Comparison of ENCODE assay signal across 18 mouse cellular contexts in the genomic region with DNA sequence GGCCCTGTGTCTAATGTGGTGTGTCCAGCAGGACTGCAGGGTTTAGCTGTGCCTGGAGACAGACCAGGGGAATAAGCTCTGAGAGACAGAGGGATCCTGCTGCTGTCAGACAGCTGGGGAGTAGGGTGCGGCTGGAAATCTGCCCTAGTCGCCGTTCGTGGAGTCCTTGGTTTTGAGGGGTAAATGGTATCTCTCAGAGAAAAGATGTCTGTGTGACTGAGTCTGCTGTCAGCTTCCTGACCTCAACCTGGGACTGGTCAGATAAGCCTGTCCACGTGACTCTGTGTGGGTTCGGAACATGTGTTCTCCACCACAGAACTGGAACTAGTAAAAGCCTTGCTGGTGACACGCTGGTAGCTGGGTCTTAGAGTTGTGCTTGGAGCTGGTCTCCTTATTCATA.
DNase-seq lines count a peak whose midpoint lies in the region; ATAC-seq lines count a peak whose summit lies in the region.
"Had no signal": no experiment of that assay in that cellular context is flagged by ENCODE, and none has a peak within 500 bp of the region (broad histone marks: within the 10 kb centered on the region; RNA-seq: fewer than 3 reads in every experiment).

No protein-coding gene starts in this region.

- DNase-seq in frontal cortex, postnatal 10 days (ENCODE audit: low spot score in 2 of 2) = no peak
- DNase-seq in limb, embryonic 10.5 days (ENCODE audit: low spot score) = no peak
- DNase-seq in embryo, embryonic 11 days = no peak
- no peak for DNase-seq in heart, embryonic 10.5 days (ENCODE audit: low spot score)
- DNase-seq: cerebellum, adult 11 months; cerebellum, postnatal 36 days; gastrocnemius, adult 2 months; heart, adult 2 months; heart, postnatal 10 days; liver, postnatal 0 days; lung, postnatal 4 days; thymus, postnatal 25 days had no signal

- no peak overlapping the region for H3K9ac ChIP-seq in limb, embryonic 12.5 days (replicated peaks)
- H3K9ac ChIP-seq in embryonic facial prominence, embryonic 13.5 days = 0 out of 2 replicates have a peak overlapping the region, but pooled peaks have one; percentile 85
- H3K9ac ChIP-seq: forebrain, embryonic 15.5 days; liver, postnatal 0 days had no signal

- peaks cover 3% of the 10 kb centered on the region; the same call in 1 of the 2 replicates for H3K27me3 ChIP-seq in limb, embryonic 12.5 days
- H3K27me3 ChIP-seq in limb, embryonic 10.5 days (ENCODE audit: low read depth, poor library complexity, severe bottlenecking) = peaks cover 14% of the 10 kb centered on the region; the same call in 1 of the 2 replicates
- H3K27me3 ChIP-seq in embryonic facial prominence, embryonic 13.5 days = no peaks in the 10 kb centered on the region
- H3K27me3 ChIP-seq in heart, embryonic 10.5 days (ENCODE audit: insufficient read depth, poor library complexity, severe bottlenecking) = peaks cover 55% of the 10 kb centered on the region
- H3K27me3 ChIP-seq: forebrain, embryonic 15.5 days had no signal

- H3K9me3 ChIP-seq in limb, embryonic 12.5 days = no peaks in the 10 kb centered on the region
- no peaks in the 10 kb centered on the region for H3K9me3 ChIP-seq in limb, embryonic 10.5 days (replicated peaks)
- no peaks in the 10 kb centered on the region for H3K9me3 ChIP-seq in embryonic facial prominence, embryonic 13.5 days
- H3K9me3 ChIP-seq in heart, embryonic 10.5 days = no peaks in the 10 kb centered on the region
- H3K9me3 ChIP-seq: forebrain, embryonic 15.5 days had no signal

- H3K36me3 ChIP-seq in limb, embryonic 12.5 days = no peaks in the 10 kb centered on the region
- no peaks in the 10 kb centered on the region; the same call in 1 of the 2 replicates for H3K36me3 ChIP-seq in limb, embryonic 10.5 days
- H3K36me3 ChIP-seq in embryonic facial prominence, embryonic 13.5 days = no peaks in the 10 kb centered on the region
- no peaks in the 10 kb centered on the region for H3K36me3 ChIP-seq in heart, embryonic 10.5 days
- H3K36me3 ChIP-seq: forebrain, embryonic 15.5 days had no signal

- no peak overlapping the region for H3K4me3 ChIP-seq in limb, embryonic 12.5 days (replicated peaks)
- no peak overlapping the region for H3K4me3 ChIP-seq in limb, embryonic 10.5 days
- no peak overlapping the region for H3K4me3 ChIP-seq in embryonic facial prominence, embryonic 13.5 days
- H3K4me3 ChIP-seq in heart, embryonic 10.5 days = no peak overlapping the region
- H3K4me3 ChIP-seq: forebrain, embryonic 15.5 days; gastrocnemius, adult 2 months; heart, adult 2 months had no signal

- WGBS in limb, embryonic 12.5 days = 90% methylated on average over 7 of the region's 7 CpGs
- 85% methylated on average over 7 of the region's 7 CpGs for WGBS in limb, embryonic 10.5 days
- 89% methylated on average over 7 of the region's 7 CpGs for WGBS in embryonic facial prominence, embryonic 13.5 days
- WGBS in heart, embryonic 10.5 days = 49% methylated on average over 7 of the region's 7 CpGs

- ATAC-seq in frontal cortex, adult (ENCODE audit: low TSS enrichment) = peak; percentile 32; the same call in 1 of the 2 replicates
- ATAC-seq in limb, embryonic 12.5 days (ENCODE audit: insufficient number of reproducible peaks, insufficient read depth, low FRiP score, low TSS enrichment, low read depth) = no peak
- no peak for ATAC-seq in embryonic facial prominence, embryonic 13.5 days (ENCODE audit: insufficient number of reproducible peaks, insufficient read depth, low FRiP score, low TSS enrichment, low read depth)
- peak; percentile 71 for ATAC-seq in megakaryocyte-erythroid progenitor cell, adult 5-6 weeks (replicated peaks; ENCODE audit: low FRiP score, low TSS enrichment, poor library complexity, severe bottlenecking)
- ATAC-seq: forebrain, embryonic 15.5 days; hindbrain, embryonic 16.5 days; liver, postnatal 0 days had no signal

- H3K4me1 ChIP-seq in limb, embryonic 12.5 days (replicated peaks) = peaks cover 49% of the 10 kb centered on the region
- peaks cover 48% of the 10 kb centered on the region for H3K4me1 ChIP-seq in limb, embryonic 10.5 days
- peaks cover 48% of the 10 kb centered on the region for H3K4me1 ChIP-seq in embryonic facial prominence, embryonic 13.5 days
- peaks cover 34% of the 10 kb centered on the region for H3K4me1 ChIP-seq in heart, embryonic 10.5 days

- peak overlapping the region; percentile 19; the same call in 1 of the 2 replicates for H3K4me2 ChIP-seq in limb, embryonic 12.5 days
- peak overlapping the region; percentile 89 for H3K4me2 ChIP-seq in embryonic facial prominence, embryonic 13.5 days
- H3K4me2 ChIP-seq: forebrain, embryonic 15.5 days had no signal

- H3K27ac ChIP-seq in limb, embryonic 12.5 days = no peak overlapping the region
- H3K27ac ChIP-seq in limb, embryonic 10.5 days = no peak overlapping the region
- no peak overlapping the region for H3K27ac ChIP-seq in embryonic facial prominence, embryonic 13.5 days
- H3K27ac ChIP-seq in heart, embryonic 10.5 days = no peak overlapping the region
- H3K27ac ChIP-seq: forebrain, embryonic 15.5 days; gastrocnemius, adult 2 months; heart, adult 2 months had no signal

Comparison
In these comparisons a context has a peak if more than half of its experiments do, and no peak if none do; other contexts are left out.
1. ATAC-seq: peak in frontal cortex, adult (single experiment) and megakaryocyte-erythroid progenitor cell, adult 5-6 weeks (single experiment); none in limb, embryonic 12.5 days (single experiment) and embryonic facial prominence, embryonic 13.5 days (single experiment).